Mouse (Mus musculus) intestine, postnatal 0 days (tissue): ENCODE measurements around the gene Rptor. TPM values are rescaled to one million over a fixed set of nuclear protein-coding genes. Genes with fewer than 3 reads are reported as not detected.

Source experiments
- ATAC-seq: fragments of 200-750 bp; cut with Nextera tagmentation; 2 replicates; pipeline ENCODE4 v1.8.0; 2017; ENCODE audit warnings: mild to moderate bottlenecking, moderate TSS enrichment, moderate library complexity
- H3K27ac ChIP-seq: fragments of 300-500 bp; sonication (generic); 2 replicates; pipeline ENCODE4 v1.5.1; 2014; ENCODE audit warnings: mild to moderate bottlenecking, low read depth, low read length, moderate library complexity
- H3K27me3 ChIP-seq: fragments of 300-500 bp; sonication (generic); replicated peaks from 2 replicates; pipeline ENCODE4 v1.6.1; 2014; ENCODE audit warnings: low read length, mixed read lengths; ENCODE audit not compliant: control insufficient read depth, insufficient read depth
- H3K36me3 ChIP-seq: fragments of 300-500 bp; sonication (generic); 2 replicates; pipeline ENCODE4 v1.6.1; 2014; ENCODE audit warnings: mild to moderate bottlenecking, moderate library complexity; ENCODE audit not compliant: control insufficient read depth, insufficient read depth
- H3K4me1 ChIP-seq: fragments of 300-500 bp; sonication (generic); replicated peaks from 2 replicates; pipeline ENCODE4 v1.6.1; 2014; ENCODE audit warnings: antibody characterized with exemption, low read length, mixed read lengths; ENCODE audit not compliant: control insufficient read depth, insufficient read depth
- H3K4me2 ChIP-seq: fragments of 300-500 bp; sonication (generic); replicated peaks from 2 replicates; pipeline ENCODE4 v1.6.1; 2014; ENCODE audit warnings: low read depth, mild to moderate bottlenecking, moderate library complexity
- H3K4me3 ChIP-seq: fragments of 300-500 bp; sonication (generic); 2 replicates; pipeline ENCODE4 v1.5.1; 2014; ENCODE audit warnings: low read depth, low read length
- H3K9ac ChIP-seq: fragments of 300-500 bp; sonication (generic); 2 replicates; pipeline ENCODE4 v1.6.1; 2014; ENCODE audit warnings: mild to moderate bottlenecking, low read depth, low read length
- H3K9me3 ChIP-seq: fragments of 300-500 bp; sonication (generic); 2 replicates; pipeline ENCODE4 v1.6.1; 2016; ENCODE audit warnings: mixed run types; ENCODE audit not compliant: control insufficient read depth
- CTCF ChIP-seq: sonication (generic); IDR thresholded peaks from 2 replicates; pipeline ENCODE4 v1.5.1; 2016; ENCODE audit warnings: low read depth, mild to moderate bottlenecking, control low read depth, antibody characterized with exemption, moderate library complexity
- WGBS: fragments of 180-500 bp; shearing (Covaris S2); extraction: QIAGEN DNeasy Blood & Tissue Kit; methylation state at CpG from one replicate; pipeline ENCODE4 v1.1.7; 2014; 5-methylcytosine and 5-hydroxymethylcytosine counted together
- polyA plus RNA-seq: library from polyadenylated mRNA; unstranded; fragments of >200 nt; fragmentation: Nextera tagmentation; extraction: Ambion mirVana; gene quantifications from 2 replicates; pipeline ENCODE4 v1.2.1, GENCODE M21; 2015

Gene Rptor
- polyA plus RNA-seq, 1 experiment from 2014 or later = 5.1 TPM

DNA sequence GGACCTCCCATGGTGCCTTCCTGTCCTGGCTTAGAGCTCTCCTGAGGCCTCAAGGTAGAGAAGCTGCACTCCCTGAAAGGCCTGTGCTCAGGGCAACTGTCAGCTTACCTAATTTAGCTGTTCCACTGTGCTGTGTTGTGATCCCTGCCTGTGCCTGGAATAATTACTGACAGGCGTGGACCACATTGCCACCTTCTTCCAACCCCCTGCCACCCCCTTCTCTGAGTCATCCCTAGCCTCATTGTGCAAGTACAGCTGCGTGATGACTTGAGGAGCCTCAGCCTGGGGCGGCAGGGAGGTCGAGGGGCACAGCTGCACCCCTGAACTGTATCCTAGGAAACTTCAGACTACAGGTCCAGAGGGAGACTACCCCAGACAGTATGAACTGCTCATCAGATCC is 345.6 kb downstream of the Rptor start:
- ATAC-seq = no peak
- TF ChIP-seq CTCF = no peak
- H3K36me3 ChIP-seq = no peaks in the 10 kb centered on the region
- WGBS = 45% methylated on average over 4 of the region's 4 CpGs
- no peak overlapping the region for H3K27ac ChIP-seq
- no peaks in the 10 kb centered on the region for H3K9me3 ChIP-seq
- no peak overlapping the region for H3K4me2 ChIP-seq
- no peaks in the 10 kb centered on the region for H3K27me3 ChIP-seq
- no peak overlapping the region for H3K9ac ChIP-seq
- peaks cover 15% of the 10 kb centered on the region for H3K4me1 ChIP-seq
- no peak overlapping the region for H3K4me3 ChIP-seq

- TF ChIP-seq CTCF = no peak
- Histone ChIP-seq H3K4me3 (no peak overlapping the region), H3K4me2 (no peak overlapping the region), H3K4me1 (peaks cover 10% of the 10 kb centered on the region), H3K36me3 (no peaks in the 10 kb centered on the region), H3K27ac (no peak overlapping the region), H3K9me3 (no peaks in the 10 kb centered on the region), H3K9ac (no peak overlapping the region), H3K27me3 (no peaks in the 10 kb centered on the region)
- WGBS = 87% methylated on average over 2 of the region's 2 CpGs
- no peak for ATAC-seq
Observed at GRCm38 (mm10) chr11:119948803-119949202, 346.1 kb downstream of the Rptor start.

Other genes with a start within 250 kb of the Rptor start
- 7.7 and 8.3 TPM in 2 replicates for gene Sgsh, start 247.4 kb upstream of the Rptor start, polyA plus RNA-seq
- 6.7 and 7.7 TPM in 2 replicates for gene Slc26a11, start 247.3 kb upstream of the Rptor start, polyA plus RNA-seq
- 23.1 and 23.2 TPM in 2 replicates for gene Rnf213, start 209.8 kb upstream of the Rptor start, polyA plus RNA-seq
- gene Endov, start 111.6 kb upstream of the Rptor start, polyA plus RNA-seq = 8.4 and 10.6 TPM in 2 replicates
- gene Nptx1, start 55.2 kb upstream of the Rptor start, polyA plus RNA-seq = 0.26 and 0.37 TPM in 2 replicates